In the genomic region with DNA sequence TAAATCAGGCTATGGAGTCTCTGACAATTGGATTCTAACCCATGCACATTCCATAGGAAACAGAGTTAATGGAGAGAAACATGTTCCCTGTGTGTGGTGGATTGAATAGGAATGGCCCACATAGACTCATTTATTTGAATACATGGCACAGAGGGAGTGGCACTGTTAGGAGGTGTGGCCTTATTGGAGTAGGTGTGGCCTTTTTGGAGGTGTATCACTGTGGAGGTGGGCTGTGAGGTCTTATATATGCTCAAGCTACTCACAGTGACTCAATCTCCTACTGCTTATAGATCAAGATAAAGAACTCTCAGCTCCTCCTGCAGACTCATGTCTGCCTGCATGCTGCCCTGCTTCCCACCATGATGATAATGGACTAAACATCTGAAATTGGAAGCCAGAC, we compare ENCODE assay signal across 16 mouse cellular contexts.
"Had no signal": no experiment of that assay in that cellular context is flagged by ENCODE, and none has a peak within 500 bp of the region (broad histone marks: within the 10 kb centered on the region; RNA-seq: fewer than 3 reads in every experiment).

No protein-coding gene starts in this region.

- H3K27me3 ChIP-seq: neural tube, embryonic 13.5 days; neural tube, embryonic 15.5 days; stomach, embryonic 15.5 days had no signal

- H3K4me1 ChIP-seq: neural tube, embryonic 13.5 days; neural tube, embryonic 15.5 days; stomach, embryonic 15.5 days had no signal

- H3K4me2 ChIP-seq: neural tube, embryonic 13.5 days; neural tube, embryonic 15.5 days; stomach, embryonic 15.5 days had no signal

- H3K4me3 ChIP-seq: neural tube, embryonic 13.5 days; neural tube, embryonic 15.5 days; stomach, embryonic 15.5 days had no signal

- H3K36me3 ChIP-seq: neural tube, embryonic 13.5 days; neural tube, embryonic 15.5 days; stomach, embryonic 15.5 days had no signal

- H3K27ac ChIP-seq: neural tube, embryonic 13.5 days; neural tube, embryonic 15.5 days; stomach, embryonic 15.5 days; stomach, postnatal 0 days had no signal

- H3K9ac ChIP-seq: neural tube, embryonic 13.5 days; neural tube, embryonic 15.5 days; stomach, embryonic 15.5 days had no signal

- DNase-seq: retina, postnatal 1 day; right cerebral cortex, adult 18-20 months; right cerebral cortex, postnatal 14 days; right cerebral cortex, postnatal 25 days; right cerebral cortex, postnatal 4 days; spleen, adult 18-20 months; thymus, adult 18-20 months; thymus, adult 2 months; thymus, postnatal 14 days; thymus, postnatal 25 days; thymus, postnatal 36 days; thymus, postnatal 4 days had no signal

- H3K9me3 ChIP-seq: neural tube, embryonic 13.5 days; neural tube, embryonic 15.5 days; stomach, embryonic 15.5 days had no signal
